Comparison of ENCODE assay signal across 16 mouse cellular contexts in genomic region chr12:4392590-4392989, GRCm38 (mm10).
DNase-seq lines count a peak whose midpoint lies in the region; ATAC-seq and TF ChIP-seq lines count a peak whose summit lies in the region.
"Had no signal": no experiment of that assay in that cellular context is flagged by ENCODE, and none has a peak within 500 bp of the region (broad histone marks: within the 10 kb centered on the region; RNA-seq: fewer than 3 reads in every experiment).

No protein-coding gene starts in this region.

- no peak overlapping the region for H3K27ac ChIP-seq in liver, postnatal 0 days (ENCODE audit: low read depth)
- H3K27ac ChIP-seq in hindbrain, embryonic 16.5 days (ENCODE audit: low read depth, low read length), result no peak overlapping the region
- H3K27ac ChIP-seq: kidney, embryonic 15.5 days; limb, embryonic 13.5 days; stomach, embryonic 15.5 days had no signal

- no peak overlapping the region for H3K9ac ChIP-seq in liver, postnatal 0 days (replicated peaks)
- no peak overlapping the region for H3K9ac ChIP-seq in hindbrain, embryonic 16.5 days (ENCODE audit: low read depth, low read length)
- H3K9ac ChIP-seq: kidney, embryonic 15.5 days; limb, embryonic 13.5 days; stomach, embryonic 15.5 days had no signal

- H3K36me3 ChIP-seq in liver, postnatal 0 days (replicated peaks; ENCODE audit: insufficient read depth, low read length), result no peaks in the 10 kb centered on the region
- H3K36me3 ChIP-seq in hindbrain, embryonic 16.5 days (ENCODE audit: control insufficient read depth, insufficient read depth, low read length), result no peaks in the 10 kb centered on the region
- H3K36me3 ChIP-seq: kidney, embryonic 15.5 days; limb, embryonic 13.5 days; stomach, embryonic 15.5 days had no signal

- TF ChIP-seq CTCF in liver, postnatal 0 days (IDR thresholded peaks at IDR 0.05; ENCODE audit: low read depth), result peak; percentile 34; the same call in 1 of the 2 replicates

- 0 out of 2 replicates have a peak, but pooled peaks cover 2% of the 10 kb centered on the region for H3K4me1 ChIP-seq in liver, postnatal 0 days (ENCODE audit: insufficient read depth)
- H3K4me1 ChIP-seq in hindbrain, embryonic 16.5 days (ENCODE audit: control insufficient read depth, insufficient read depth, low read depth, low read length), result no peaks in the 10 kb centered on the region
- H3K4me1 ChIP-seq: kidney, embryonic 15.5 days; limb, embryonic 13.5 days; stomach, embryonic 15.5 days had no signal

- no peak for TF ChIP-seq EP300 in liver, postnatal 0 days (IDR thresholded peaks at IDR 0.05; ENCODE audit: low read depth)

- WGBS in liver, postnatal 0 days (ENCODE audit: insufficient replicate concordance), result 60% methylated on average over 2 of the region's 2 CpGs
- 75% methylated on average over 2 of the region's 2 CpGs for WGBS in hindbrain, embryonic 16.5 days

- H3K4me3 ChIP-seq in liver, postnatal 0 days (ENCODE audit: low read depth, low read length), result no peak overlapping the region
- H3K4me3 ChIP-seq in hindbrain, embryonic 16.5 days (ENCODE audit: low read length), result no peak overlapping the region
- H3K4me3 ChIP-seq: kidney, embryonic 15.5 days; limb, embryonic 13.5 days; stomach, embryonic 15.5 days had no signal

- no peak for ATAC-seq in liver, postnatal 0 days
- ATAC-seq in hindbrain, embryonic 16.5 days, result no peak
- ATAC-seq: activated CD4-positive, CD25-positive, alpha-beta regulatory T cell, adult 4 months had no signal

- H3K9me3 ChIP-seq in liver, postnatal 0 days (ENCODE audit: low read length), result no peaks in the 10 kb centered on the region
- no peaks in the 10 kb centered on the region for H3K9me3 ChIP-seq in hindbrain, embryonic 16.5 days (ENCODE audit: control insufficient read depth, low read length)
- H3K9me3 ChIP-seq: kidney, embryonic 15.5 days; limb, embryonic 13.5 days; stomach, embryonic 15.5 days had no signal

- H3K27me3 ChIP-seq in liver, postnatal 0 days (ENCODE audit: insufficient read depth, low read length), result no peaks in the 10 kb centered on the region
- H3K27me3 ChIP-seq in hindbrain, embryonic 16.5 days (replicated peaks; ENCODE audit: control insufficient read depth, insufficient read depth, low read length), result no peaks in the 10 kb centered on the region
- H3K27me3 ChIP-seq: kidney, embryonic 15.5 days; limb, embryonic 13.5 days; stomach, embryonic 15.5 days had no signal

- H3K4me2 ChIP-seq in liver, postnatal 0 days (ENCODE audit: low read depth, low read length), result no peak overlapping the region
- H3K4me2 ChIP-seq in hindbrain, embryonic 16.5 days (ENCODE audit: low read length), result no peak overlapping the region
- H3K4me2 ChIP-seq: kidney, embryonic 15.5 days; limb, embryonic 13.5 days; stomach, embryonic 15.5 days had no signal

- DNase-seq in adrenal gland, postnatal 14 days, result peak; percentile 19
- DNase-seq in adrenal gland, postnatal 10 days, result no peak
- DNase-seq in liver, postnatal 0 days, result no peak
- DNase-seq in liver, result no peak
- DNase-seq in ES-CJ7 (ENCODE audit: low read depth, low spot score), result peak; percentile 90
- DNase-seq in induced T-regulatory cell, adult 2 months (ENCODE audit: low read depth), result peak; percentile 28
- DNase-seq in embryo, embryonic 10.5 days (ENCODE audit: low spot score), result no peak
- DNase-seq: B cell, adult 2 months; layer of hippocampus, postnatal 36 days; lung, postnatal 4 days; right cerebral cortex, postnatal 14 days had no signal

Comparison
In these comparisons a context has a peak if more than half of its experiments do, and no peak if none do; other contexts are left out.
1. DNase-seq: peak in adrenal gland, postnatal 14 days (single experiment), ES-CJ7 (single experiment) and induced T-regulatory cell, adult 2 months (single experiment); none in adrenal gland, postnatal 10 days (single experiment), liver, postnatal 0 days (single experiment), liver (single experiment) and embryo, embryonic 10.5 days (single experiment).